Comparison of ENCODE assay signal across 8 mouse cellular contexts in the genomic region with DNA sequence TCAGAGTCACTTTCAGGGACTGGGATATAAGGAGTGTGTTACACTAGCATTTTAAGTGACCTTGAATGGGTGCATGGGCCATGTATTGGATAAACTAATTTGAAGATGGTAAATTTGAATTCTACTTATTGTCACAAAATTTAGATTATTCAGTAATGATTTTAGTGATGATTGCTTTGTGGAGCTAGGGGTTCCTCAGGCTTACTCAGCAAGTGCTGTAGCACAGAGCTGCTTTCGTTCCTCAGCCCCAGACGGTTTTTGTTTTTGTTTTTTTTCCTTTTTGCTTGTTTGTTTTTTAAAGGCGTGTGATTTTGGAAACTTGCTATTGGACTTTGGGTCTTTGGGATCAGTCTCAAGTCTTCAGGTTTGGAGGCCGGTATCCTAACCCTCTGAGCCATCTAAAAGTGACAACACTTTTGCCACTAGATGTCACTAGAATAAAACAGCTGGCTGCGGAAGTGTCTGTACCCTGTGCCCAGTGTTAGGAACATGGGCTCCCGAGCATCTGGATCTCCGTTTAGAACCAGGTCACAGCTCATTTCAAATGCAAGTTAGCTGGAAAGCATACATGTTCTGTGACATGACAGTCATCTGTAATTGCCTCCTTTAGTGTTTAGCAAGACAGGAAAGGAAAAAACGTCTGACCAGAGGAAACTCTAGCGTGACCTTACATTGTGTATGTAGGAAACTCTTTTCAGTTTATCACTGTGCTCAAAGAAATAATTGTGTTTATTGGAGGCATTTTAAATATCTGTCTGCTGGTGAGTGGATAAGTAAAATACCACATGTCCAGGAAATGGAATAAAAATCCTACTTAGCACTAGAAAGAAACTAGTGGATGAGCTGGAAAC. TPM values are rescaled to one million over a fixed set of nuclear protein-coding genes. Genes with fewer than 3 reads are reported as not detected.
DNase-seq lines count a peak whose midpoint lies in the region; ATAC-seq and TF ChIP-seq lines count a peak whose summit lies in the region.

No protein-coding gene starts in this region.

- H3K9me3 ChIP-seq in limb, embryonic 13.5 days, result no peaks in the 10 kb centered on the region
- H3K9me3 ChIP-seq in midbrain, embryonic 14.5 days (ENCODE audit: control insufficient read depth, low read length), result no peaks in the 10 kb centered on the region
- no peaks in the 10 kb centered on the region for H3K9me3 ChIP-seq in stomach, embryonic 16.5 days (replicated peaks; ENCODE audit: control insufficient read depth, low read length)

- DNase-seq in adrenal gland, adult 2 months, result peak; percentile 65
- peak; percentile 42 for DNase-seq in embryo, embryonic 11.5 days (ENCODE audit: low read depth, low spot score)
- peak; percentile 37 to 55 for DNase-seq in heart, adult 2 months
- DNase-seq in kidney, adult 11 months, result peak; percentile 63
- DNase-seq in midbrain, embryonic 14.5 days, result peak; percentile 84

- peak; percentile 16 for TF ChIP-seq CTCF in C2C12 (IDR thresholded peaks at IDR 0.05; ENCODE audit: control insufficient read depth, insufficient read depth, insufficient read length)
- peak; percentile 93 for TF ChIP-seq CTCF in heart, adult 2 months (IDR thresholded peaks at IDR 0.05)

- H3K27ac ChIP-seq in heart, adult 2 months, result no peak overlapping the region
- no peak overlapping the region for H3K27ac ChIP-seq in limb, embryonic 13.5 days
- no peak overlapping the region for H3K27ac ChIP-seq in midbrain, embryonic 14.5 days (replicated peaks; ENCODE audit: low read depth, low read length)
- H3K27ac ChIP-seq in stomach, embryonic 16.5 days (ENCODE audit: low read length), result no peak overlapping the region

- 0 out of 2 replicates have a peak overlapping the region, but pooled peaks have one; percentile 30 for H3K4me2 ChIP-seq in limb, embryonic 13.5 days (replicated peaks)
- no peak overlapping the region for H3K4me2 ChIP-seq in midbrain, embryonic 14.5 days (ENCODE audit: low read length)
- H3K4me2 ChIP-seq in stomach, embryonic 16.5 days (ENCODE audit: low read depth, low read length), result peak overlapping the region; percentile 28; the same call in 1 of the 2 replicates

- no peak overlapping the region for H3K9ac ChIP-seq in heart, adult 2 months (ENCODE audit: low read depth, low read length)
- no peak overlapping the region for H3K9ac ChIP-seq in limb, embryonic 13.5 days
- H3K9ac ChIP-seq in midbrain, embryonic 14.5 days (replicated peaks; ENCODE audit: low read length), result no peak overlapping the region
- H3K9ac ChIP-seq in stomach, embryonic 16.5 days (ENCODE audit: low read length), result no peak overlapping the region

- no peaks in the 10 kb centered on the region for H3K4me1 ChIP-seq in heart, adult 2 months (ENCODE audit: control insufficient read depth, insufficient read depth, low read length)
- H3K4me1 ChIP-seq in limb, embryonic 13.5 days, result peaks cover 14% of the 10 kb centered on the region; the same call in 1 of the 2 replicates
- no peaks in the 10 kb centered on the region for H3K4me1 ChIP-seq in midbrain, embryonic 14.5 days (ENCODE audit: control insufficient read depth, insufficient read depth, low read length)
- H3K4me1 ChIP-seq in stomach, embryonic 16.5 days (ENCODE audit: control insufficient read depth, insufficient read depth, low read length), result no peaks in the 10 kb centered on the region

- no peaks in the 10 kb centered on the region for H3K27me3 ChIP-seq in C2C12 (ENCODE audit: control insufficient read depth, insufficient read depth, insufficient read length)
- no peaks in the 10 kb centered on the region for H3K27me3 ChIP-seq in heart, adult 2 months (ENCODE audit: control insufficient read depth, insufficient read depth, low read length)
- no peaks in the 10 kb centered on the region for H3K27me3 ChIP-seq in limb, embryonic 13.5 days
- H3K27me3 ChIP-seq in midbrain, embryonic 14.5 days (ENCODE audit: control insufficient read depth, insufficient read depth, low read length), result no peaks in the 10 kb centered on the region
- H3K27me3 ChIP-seq in stomach, embryonic 16.5 days (ENCODE audit: control insufficient read depth, insufficient read depth, low read length), result no peaks in the 10 kb centered on the region

- ATAC-seq in limb, embryonic 13.5 days (ENCODE audit: low FRiP score, low read depth), result peak; percentile 89
- peak; percentile 84; the same call in 1 of the 2 replicates for ATAC-seq in midbrain, embryonic 14.5 days (ENCODE audit: low FRiP score, low TSS enrichment)
- ATAC-seq in stomach, embryonic 16.5 days (ENCODE audit: insufficient read depth, low FRiP score), result peak; percentile 84

- no peaks in the 10 kb centered on the region for H3K36me3 ChIP-seq in C2C12 (ENCODE audit: control insufficient read depth, insufficient read depth)
- no peaks in the 10 kb centered on the region for H3K36me3 ChIP-seq in heart, adult 2 months (ENCODE audit: control insufficient read depth, insufficient read depth, low read length)
- no peaks in the 10 kb centered on the region for H3K36me3 ChIP-seq in limb, embryonic 13.5 days
- H3K36me3 ChIP-seq in midbrain, embryonic 14.5 days (ENCODE audit: control insufficient read depth, insufficient read depth, low read length), result 0 out of 2 replicates have a peak, but pooled peaks cover 3% of the 10 kb centered on the region
- H3K36me3 ChIP-seq in stomach, embryonic 16.5 days (ENCODE audit: control insufficient read depth, insufficient read depth, low read length), result no peaks in the 10 kb centered on the region

- no peak for TF ChIP-seq POLR2A in heart, adult 2 months (IDR thresholded peaks at IDR 0.05; ENCODE audit: insufficient read depth, low read depth, low read length)

- TF ChIP-seq EP300 in heart, adult 2 months (IDR thresholded peaks at IDR 0.05; ENCODE audit: insufficient read depth, low read depth, low read length), result peak; percentile 75; the same call in 1 of the 2 replicates

- no peak overlapping the region for H3ac ChIP-seq in C2C12 (ENCODE audit: control insufficient read depth, insufficient read length, low read depth)

- intact Hi-C loops in heart, adult 2 months (cut with DNase I), result loop anchor here (1.0 to 5.0 kb wide), 3 partner anchors 135 to 353 kb away; partner anchors contain the start of gene Ddx47

- H3K79me2 ChIP-seq in C2C12 (ENCODE audit: control insufficient read depth, insufficient read depth), result no peaks in the 10 kb centered on the region
- H3K79me2 ChIP-seq in heart, adult 2 months (replicated peaks; ENCODE audit: control insufficient read depth, insufficient read depth, low read length), result no peaks in the 10 kb centered on the region

- H3K79me3 ChIP-seq in C2C12 (ENCODE audit: low read depth), result no peaks in the 10 kb centered on the region

- no peak overlapping the region for H3K4me3 ChIP-seq in C2C12 (ENCODE audit: insufficient read depth, poor library complexity, severe bottlenecking)
- no peak overlapping the region for H3K4me3 ChIP-seq in heart, adult 2 months
- H3K4me3 ChIP-seq in limb, embryonic 13.5 days, result no peak overlapping the region
- no peak overlapping the region for H3K4me3 ChIP-seq in midbrain, embryonic 14.5 days (replicated peaks; ENCODE audit: low read depth, low read length)
- no peak overlapping the region for H3K4me3 ChIP-seq in stomach, embryonic 16.5 days (replicated peaks; ENCODE audit: low read length)

- 15% methylated on average over 9 of the region's 9 CpGs for WGBS in heart, adult 2 months
- WGBS in limb, embryonic 13.5 days, result 20% methylated on average over 9 of the region's 9 CpGs
- WGBS in midbrain, embryonic 14.5 days, result 22% methylated on average over 9 of the region's 9 CpGs
- 18% methylated on average over 9 of the region's 9 CpGs for WGBS in stomach, embryonic 16.5 days

TF ChIP-seq in C2C12, 6 proteins besides CTCF, POLR2A, EP300 and RAD21:
- TF ChIP-seq MYOG (IDR thresholded peaks at IDR 0.05; ENCODE audit: control insufficient read depth, extremely low read depth, insufficient read length), result no peak
- TF ChIP-seq CEBPB (IDR thresholded peaks at IDR 0.05; ENCODE audit: low read depth), result no peak
- TF ChIP-seq USF1 (IDR thresholded peaks at IDR 0.05; ENCODE audit: low read depth), result no peak
- TF ChIP-seq MAX (IDR thresholded peaks at IDR 0.05), result no peak
- no peak for TF ChIP-seq FOSL1 (IDR thresholded peaks at IDR 0.05; ENCODE audit: insufficient read depth, low read length, poor library complexity, severe bottlenecking)
- no peak for TF ChIP-seq MYOD1 (IDR thresholded peaks at IDR 0.05; ENCODE audit: control insufficient read depth, insufficient read length, low read depth)

RNA-seq across cellular contexts. Expression of gene Borcs5, which starts 20.0 kb away (rescaled TPM):
- polyA plus RNA-seq in C2C12 (2012; fragmentation: generic; extraction: Trizol), result 6.0 TPM
- total RNA-seq in adrenal gland, adult 2 months (2021), result 10 to 100 TPM; 11.9 to 20.5 TPM
- 53.5 and 57.0 TPM in 2 replicates for polyA plus RNA-seq in adrenal gland, adult 2 months (2012; rRNA removed)
- 10 to 100 TPM in 1 of 2 experiments, 1 to 10 TPM in 1; 9.9 to 11.5 TPM for total RNA-seq in heart, adult 2 months (2021)
- 10.5 and 13.0 TPM in 2 replicates for polyA plus RNA-seq in heart, adult 2 months (2012; rRNA removed)
- 20.6 and 21.5 TPM in 2 replicates for polyA plus RNA-seq in limb, embryonic 13.5 days (2015; fragmentation: Nextera tagmentation; extraction: Ambion mirVana)
- 51.3 and 57.5 TPM in 2 replicates for polyA plus RNA-seq in midbrain, embryonic 14.5 days (2014; fragmentation: Nextera tagmentation; extraction: Ambion mirVana)
- 16.5 and 17.7 TPM in 2 replicates for polyA plus RNA-seq in stomach, embryonic 16.5 days (2015; fragmentation: Nextera tagmentation; extraction: Ambion mirVana)

RNA-seq across cellular contexts. Expression of gene Mansc1, which starts 27.0 kb away (rescaled TPM):
- polyA plus RNA-seq in C2C12 (2012; fragmentation: generic; extraction: Trizol), result not detected
- total RNA-seq in adrenal gland, adult 2 months (2021), result 1 to 10 TPM; 2.9 to 6.3 TPM
- polyA plus RNA-seq in adrenal gland, adult 2 months (2012; rRNA removed), result 2.6 and 3.7 TPM in 2 replicates
- 1 to 10 TPM; 4.3 to 5.5 TPM for total RNA-seq in heart, adult 2 months (2021)
- 4.5 and 5.6 TPM in 2 replicates for polyA plus RNA-seq in heart, adult 2 months (2012; rRNA removed)
- polyA plus RNA-seq in limb, embryonic 13.5 days (2015; fragmentation: Nextera tagmentation; extraction: Ambion mirVana), result 1.5 and 1.6 TPM in 2 replicates
- polyA plus RNA-seq in midbrain, embryonic 14.5 days (2014; fragmentation: Nextera tagmentation; extraction: Ambion mirVana), result 0.91 and 1.0 TPM in 2 replicates
- 9.9 and 13.5 TPM in 2 replicates for polyA plus RNA-seq in stomach, embryonic 16.5 days (2015; fragmentation: Nextera tagmentation; extraction: Ambion mirVana)
